Comparison of ENCODE assay signal across 5 mouse cellular contexts in genomic region chr13:42617225-42617624, GRCm38 (mm10).
"Had no signal": no experiment of that assay in that cellular context is flagged by ENCODE, and none has a peak within 500 bp of the region (broad histone marks: within the 10 kb centered on the region; RNA-seq: fewer than 3 reads in every experiment).

No protein-coding gene starts in this region.

- DNase-seq: spleen, adult 18-20 months; thymus, adult 2 months; thymus, postnatal 25 days had no signal

- ATAC-seq: lung, postnatal 0 days; midbrain, embryonic 13.5 days had no signal
